Mouse (Mus musculus) kidney, postnatal 25 days (tissue): ENCODE data around the gene Ogg1.

Experiments
- DNase-seq, 2 experiments: peaks; one replicate each; pipeline ENCODE4 v3.0.0; 2021; ENCODE audit warnings: mixed read lengths in 2 of 2

Ogg1 gene

DNA sequence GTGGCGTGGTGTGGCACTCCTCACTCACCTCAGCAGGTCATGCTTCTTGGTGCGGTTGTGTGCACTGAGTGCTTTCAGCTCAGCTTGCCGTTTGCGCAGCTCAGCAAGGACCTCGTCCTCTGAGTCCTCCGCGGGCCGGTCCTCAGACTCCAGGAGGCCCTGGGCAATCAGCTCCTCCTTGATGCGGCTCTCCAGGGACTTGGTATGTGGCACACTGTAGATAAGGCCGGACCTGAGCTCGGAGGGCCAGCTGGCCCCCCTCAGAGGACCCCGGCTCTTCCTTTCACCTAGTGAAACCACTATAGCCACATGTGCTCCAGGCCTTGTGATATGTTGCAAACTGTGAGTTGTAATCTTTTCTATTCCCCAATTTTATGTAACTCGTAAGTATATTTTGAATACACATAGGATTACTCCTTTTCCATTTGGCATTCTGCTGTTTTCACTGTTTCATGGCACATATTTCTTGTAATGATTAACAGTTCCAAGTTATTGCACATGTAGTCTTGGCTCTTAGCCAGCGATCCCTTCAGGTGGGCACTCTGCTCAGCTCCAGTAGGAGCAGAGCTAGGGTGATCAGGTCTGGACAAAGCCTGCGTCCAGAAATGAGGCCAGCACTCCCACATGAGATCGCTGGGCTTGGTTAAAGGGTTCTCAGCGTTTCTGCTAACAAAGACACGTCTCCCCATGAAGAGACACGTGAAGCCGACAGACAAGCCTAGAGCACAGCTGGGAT is 43.6 kb downstream of the Ogg1 start:
- DNase-seq: peak in 1 of 2 experiments; percentile 24

- no peak for DNase-seq
Measured at GRCm38 (mm10) chr6:113373491-113373890, 46.7 kb downstream of the Ogg1 start.

- DNase-seq: no peak
Measured at GRCm38 (mm10) chr6:113377172-113377495, 50.4 kb downstream of the Ogg1 start.

GRCm38 (mm10) chr6:113377496-113378385 is 51.0 kb downstream of the Ogg1 start, which contains the start of the genes Tada3 and Arpc4:
Tada3 (minus strand) TSS chr6:113377883.
Arpc4 (plus strand) TSS chr6:113378115.
- peak; percentile 92 to 97 for DNase-seq

DNA sequence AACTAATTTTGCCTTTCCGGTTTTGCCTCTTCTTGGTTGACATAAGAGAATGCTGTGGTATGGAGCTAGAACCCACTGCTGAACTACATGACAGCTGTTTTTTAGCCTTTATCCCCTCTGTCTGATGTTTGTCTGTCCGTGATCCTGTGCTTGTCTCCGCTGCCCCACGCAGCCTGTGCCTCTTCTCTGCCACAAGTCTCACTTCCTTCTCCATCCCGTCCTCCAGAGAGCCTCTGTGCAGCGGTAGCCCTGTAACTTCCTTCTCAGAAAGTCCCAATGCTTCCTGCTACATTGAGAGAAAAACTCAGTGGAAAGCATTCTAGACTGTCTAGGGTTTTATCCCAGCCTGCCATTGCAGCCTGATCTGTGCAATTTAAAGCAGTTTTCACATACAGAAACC is 52.5 kb downstream of the Ogg1 start:
- no peak for DNase-seq

DNA sequence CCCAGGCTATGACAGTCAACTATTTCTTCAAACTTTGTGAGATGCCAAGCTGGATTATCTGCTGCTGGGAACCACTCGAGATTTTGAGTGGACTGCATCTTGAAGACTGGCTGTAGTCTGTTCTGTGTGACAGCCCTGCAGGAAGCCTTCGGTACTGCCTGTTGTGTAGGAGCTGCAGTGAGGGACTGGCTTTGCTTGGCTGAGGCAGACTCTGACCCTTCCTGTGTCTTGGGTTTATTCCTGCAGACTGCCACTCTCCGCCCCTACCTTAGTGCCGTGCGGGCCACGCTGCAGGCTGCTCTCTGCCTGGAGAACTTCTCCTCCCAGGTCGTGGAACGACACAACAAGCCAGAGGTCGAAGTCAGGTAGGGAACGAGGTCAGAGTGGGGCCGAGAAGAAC is 53.7 kb downstream of the Ogg1 start:
- peak; percentile 35 to 70 for DNase-seq

DNA sequence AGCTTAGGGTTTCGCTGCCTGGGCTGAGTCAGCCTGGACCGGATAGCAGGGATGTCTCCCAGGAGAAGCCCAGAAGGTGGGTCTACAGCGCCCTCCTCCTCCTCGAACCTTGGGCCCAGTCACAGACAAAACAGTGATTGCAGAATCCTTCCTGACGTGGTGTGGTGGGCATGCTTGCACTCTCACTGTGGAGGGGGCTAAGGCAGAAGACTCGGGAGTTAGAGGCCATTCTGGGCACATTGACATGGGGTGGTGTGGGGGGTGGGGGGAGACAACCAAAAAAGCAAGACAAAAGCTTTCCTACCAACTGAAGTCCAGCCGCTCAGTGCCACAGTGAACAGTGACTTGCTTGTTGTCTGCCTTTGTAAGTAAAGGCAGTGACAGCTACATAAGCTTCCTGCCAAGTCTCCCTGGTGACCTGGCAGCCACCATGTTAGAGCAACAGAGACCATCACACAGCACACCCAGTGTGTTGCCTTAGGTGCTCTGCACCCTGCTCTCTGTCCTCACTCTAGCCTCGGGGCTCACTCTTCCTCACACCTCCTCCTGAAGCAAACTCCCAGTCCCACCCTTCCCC is 57.7 kb downstream of the Ogg1 start:
- DNase-seq: no peak
